ENCODE assay signal across 8 mouse cellular contexts in the genomic region with DNA sequence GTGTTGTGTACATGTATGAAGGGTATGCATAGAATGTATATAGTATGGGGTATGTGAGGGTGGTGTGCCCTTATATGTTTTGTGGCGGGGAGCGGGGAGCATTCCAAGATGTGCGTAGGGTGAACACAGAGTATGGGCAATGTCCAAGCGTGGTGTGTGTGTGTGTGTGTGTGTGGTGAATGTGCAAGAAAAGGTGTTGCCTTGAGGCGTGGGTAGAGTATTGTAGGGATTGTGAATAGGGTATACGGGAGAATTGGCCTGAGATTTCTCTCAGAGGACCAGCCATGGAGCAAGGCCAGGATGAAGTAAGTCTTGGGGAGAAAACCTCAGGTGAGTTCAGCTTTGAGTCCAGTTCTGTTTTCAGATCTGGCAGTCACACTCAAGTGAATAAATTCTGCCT. TPM values are rescaled to one million over a fixed set of nuclear protein-coding genes. Genes with fewer than 3 reads are reported as not detected.
DNase-seq lines count a peak whose midpoint lies in the region; ATAC-seq and TF ChIP-seq lines count a peak whose summit lies in the region.
"Had no signal": no experiment of that assay in that cellular context is flagged by ENCODE, and none has a peak within 500 bp of the region (broad histone marks: within the 10 kb centered on the region; RNA-seq: fewer than 3 reads in every experiment).

No protein-coding gene starts in this region.

- H3K9me3 ChIP-seq in embryonic facial prominence, embryonic 15.5 days (replicated peaks): no peaks in the 10 kb centered on the region
- no peaks in the 10 kb centered on the region for H3K9me3 ChIP-seq in intestine, embryonic 15.5 days
- no peaks in the 10 kb centered on the region for H3K9me3 ChIP-seq in neural tube, embryonic 13.5 days

- peak overlapping the region; percentile 77 for H3K4me3 ChIP-seq in left cerebral cortex, adult 2 months
- H3K4me3 ChIP-seq in embryonic facial prominence, embryonic 15.5 days (replicated peaks): peak overlapping the region; percentile 53
- peak overlapping the region; percentile 53 for H3K4me3 ChIP-seq in intestine, embryonic 15.5 days (replicated peaks)
- H3K4me3 ChIP-seq in neural tube, embryonic 13.5 days: peak overlapping the region; percentile 66

- ATAC-seq in embryonic facial prominence, embryonic 15.5 days (ENCODE audit: insufficient number of reproducible peaks, low FRiP score, low TSS enrichment, low read depth): no peak
- ATAC-seq in intestine, embryonic 15.5 days: no peak
- peak; percentile 55 for ATAC-seq in neural tube, embryonic 13.5 days (ENCODE audit: low read depth)

- TF ChIP-seq CTCF in left cerebral cortex, adult 2 months (IDR thresholded peaks at IDR 0.05): no peak

- intact Hi-C loops in left cerebral cortex, adult 2 months (cut with DNase I): loop anchor here (2.0 to 5.0 kb wide), 3 partner anchors 38 to 94 kb away; a partner anchor contains a TSS
- intact Hi-C loops in left cerebral cortex, postnatal 10 days (cut with DNase I): loop anchor here (5.0 kb wide), 2 partner anchors 64 to 94 kb away; a partner anchor contains a TSS

- peaks cover 34% of the 10 kb centered on the region for H3K4me1 ChIP-seq in embryonic facial prominence, embryonic 15.5 days
- H3K4me1 ChIP-seq in intestine, embryonic 15.5 days (replicated peaks): peaks cover 28% of the 10 kb centered on the region
- H3K4me1 ChIP-seq in neural tube, embryonic 13.5 days (replicated peaks): peaks cover 38% of the 10 kb centered on the region

- H3K9ac ChIP-seq in embryonic facial prominence, embryonic 15.5 days: no peak overlapping the region
- no peak overlapping the region for H3K9ac ChIP-seq in intestine, embryonic 15.5 days
- peak overlapping the region; percentile 48; the same call in 1 of the 2 replicates for H3K9ac ChIP-seq in neural tube, embryonic 13.5 days

- WGBS in embryonic facial prominence, embryonic 15.5 days: 4% methylated on average over 6 of the region's 6 CpGs
- WGBS in intestine, embryonic 15.5 days: 9% methylated on average over 6 of the region's 6 CpGs
- 5% methylated on average over 6 of the region's 6 CpGs for WGBS in neural tube, embryonic 13.5 days

- H3K4me2 ChIP-seq in embryonic facial prominence, embryonic 15.5 days (replicated peaks): peak overlapping the region; percentile 98
- H3K4me2 ChIP-seq in intestine, embryonic 15.5 days (replicated peaks): peak overlapping the region; percentile 98
- H3K4me2 ChIP-seq in neural tube, embryonic 13.5 days: peak overlapping the region; percentile 88

- H3K27ac ChIP-seq in left cerebral cortex, adult 2 months: peak overlapping the region; percentile 98
- H3K27ac ChIP-seq in embryonic facial prominence, embryonic 15.5 days (replicated peaks): no peak overlapping the region
- no peak overlapping the region for H3K27ac ChIP-seq in intestine, embryonic 15.5 days
- no peak overlapping the region for H3K27ac ChIP-seq in neural tube, embryonic 13.5 days (replicated peaks)

- H3K36me3 ChIP-seq in embryonic facial prominence, embryonic 15.5 days: no peaks in the 10 kb centered on the region
- no peaks in the 10 kb centered on the region for H3K36me3 ChIP-seq in intestine, embryonic 15.5 days
- no peaks in the 10 kb centered on the region for H3K36me3 ChIP-seq in neural tube, embryonic 13.5 days

- peaks cover 96% of the 10 kb centered on the region for H3K27me3 ChIP-seq in embryonic facial prominence, embryonic 15.5 days
- H3K27me3 ChIP-seq in intestine, embryonic 15.5 days (replicated peaks): peaks cover 80% of the 10 kb centered on the region
- peaks cover 99% of the 10 kb centered on the region for H3K27me3 ChIP-seq in neural tube, embryonic 13.5 days

- DNase-seq in left cerebral cortex, adult 2 months (ENCODE audit: extremely low spot score in 1 of 2, low spot score in 2 of 2): peak; percentile 35 to 37
- no peak for DNase-seq in left cerebral cortex, postnatal 10 days (ENCODE audit: extremely low spot score in 1 of 2, low spot score in 2 of 2)
- DNase-seq in layer of hippocampus, adult 18-20 months (ENCODE audit: low spot score in 2 of 2): no peak
- no peak for DNase-seq in adipocyte (ENCODE audit: low spot score)

RNA-seq across cellular contexts. Expression of a gene that starts 0.7 kb away (rescaled TPM):
- 10 to 100 TPM; 59.8 to 70.1 TPM for total RNA-seq in left cerebral cortex, adult 2 months (2021)
- total RNA-seq in left cerebral cortex, postnatal 10 days (2021): 10 to 100 TPM; 64.6 to 67.5 TPM
- polyA plus RNA-seq in embryonic facial prominence, embryonic 15.5 days (2015; fragmentation: Nextera tagmentation; extraction: Ambion mirVana): 0.25 and 0.29 TPM in 2 replicates
- polyA plus RNA-seq in intestine, embryonic 15.5 days (2015; fragmentation: Nextera tagmentation; extraction: Ambion mirVana): 0.08 TPM in 1 of 2 replicates, not detected in the other
- 0.99 and 1.1 TPM in 2 replicates for polyA plus RNA-seq in neural tube, embryonic 13.5 days (2015; fragmentation: Nextera tagmentation; extraction: Ambion mirVana)
- total RNA-seq in layer of hippocampus, adult 18-20 months (2021): 10 to 100 TPM; 58.0 to 58.9 TPM

RNA-seq across cellular contexts. Expression of a gene that starts 19.7 kb away (rescaled TPM):
- under 1 TPM; 0.28 to 0.48 TPM for total RNA-seq in left cerebral cortex, adult 2 months (2021)
- total RNA-seq in left cerebral cortex, postnatal 10 days (2021): not detected
- 0.15 and 0.24 TPM in 2 replicates for polyA plus RNA-seq in embryonic facial prominence, embryonic 15.5 days (2015; fragmentation: Nextera tagmentation; extraction: Ambion mirVana)
- polyA plus RNA-seq in intestine, embryonic 15.5 days (2015; fragmentation: Nextera tagmentation; extraction: Ambion mirVana): 0.09 and 0.18 TPM in 2 replicates
- polyA plus RNA-seq in neural tube, embryonic 13.5 days (2015; fragmentation: Nextera tagmentation; extraction: Ambion mirVana): 0.27 TPM in 1 of 2 replicates, not detected in the other
- total RNA-seq in layer of hippocampus, adult 18-20 months (2021): under 1 TPM; 0.15 to 0.22 TPM
- polyA plus RNA-seq: large intestine, adult 2 months had no signal

RNA-seq across cellular contexts. Expression of a gene that starts 56.0 kb away (rescaled TPM):
- total RNA-seq in left cerebral cortex, adult 2 months (2021): 10 to 100 TPM; 13.1 to 14.1 TPM
- 1 to 10 TPM; 7.5 to 7.9 TPM for total RNA-seq in left cerebral cortex, postnatal 10 days (2021)
- polyA plus RNA-seq in embryonic facial prominence, embryonic 15.5 days (2015; fragmentation: Nextera tagmentation; extraction: Ambion mirVana): 5.4 and 5.9 TPM in 2 replicates
- 7.5 and 7.7 TPM in 2 replicates for polyA plus RNA-seq in intestine, embryonic 15.5 days (2015; fragmentation: Nextera tagmentation; extraction: Ambion mirVana)
- 4.4 and 5.0 TPM in 2 replicates for polyA plus RNA-seq in neural tube, embryonic 13.5 days (2015; fragmentation: Nextera tagmentation; extraction: Ambion mirVana)
- 10 to 100 TPM; 11.3 to 12.2 TPM for total RNA-seq in layer of hippocampus, adult 18-20 months (2021)

Comparison
In these comparisons a context has a peak if more than half of its experiments do, and no peak if none do; other contexts are left out.
1. DNase-seq: peak in left cerebral cortex, adult 2 months (2 of 2); none in left cerebral cortex, postnatal 10 days (0 of 2), layer of hippocampus, adult 18-20 months (0 of 2) and adipocyte (single experiment).
2. Peak in every context shown above with its lines, with median percentiles within 50 percentile points of each other: H3K4me3 ChIP-seq and H3K4me2 ChIP-seq.